Mouse (Mus musculus) hindbrain, embryonic 11.5 days (tissue): ENCODE data around the gene Oaz1. TPM values are rescaled to one million over a fixed set of nuclear protein-coding genes. Genes with fewer than 3 reads are reported as not detected.

ENCODE experiments used
- ATAC-seq: fragments of 200-750 bp; cut with Nextera tagmentation; 2 replicates; pipeline ENCODE4 v1.8.0; 2017; ENCODE audit warnings: mild to moderate bottlenecking, moderate TSS enrichment, moderate library complexity; ENCODE audit not compliant: low FRiP score
- DNase-seq: peaks from one replicate; pipeline ENCODE4 v3.0.0-alpha.2; 2015; ENCODE audit warnings: low spot score
- H3K27ac ChIP-seq: fragments of 300-500 bp; sonication (generic); 2 replicates; pipeline ENCODE4 v1.5.1; 2014; ENCODE audit warnings: mild to moderate bottlenecking, low read depth, low read length
- H3K27me3 ChIP-seq: fragments of 300-500 bp; sonication (generic); 2 replicates; pipeline ENCODE4 v1.6.1; 2014; ENCODE audit warnings: mild to moderate bottlenecking, low read length, moderate library complexity, mixed read lengths; ENCODE audit not compliant: control insufficient read depth, insufficient read depth
- H3K36me3 ChIP-seq: fragments of 300-500 bp; sonication (generic); 2 replicates; pipeline ENCODE4 v1.6.1; 2014; ENCODE audit warnings: mild to moderate bottlenecking, low read length, moderate library complexity, mixed read lengths; ENCODE audit not compliant: control insufficient read depth, insufficient read depth
- H3K4me1 ChIP-seq: fragments of 300-500 bp; sonication (generic); replicated peaks from 2 replicates; pipeline ENCODE4 v1.6.1; 2014; ENCODE audit warnings: low read length, mixed read lengths; ENCODE audit not compliant: control insufficient read depth, insufficient read depth
- H3K4me2 ChIP-seq: fragments of 300-500 bp; sonication (generic); replicated peaks from 2 replicates; pipeline ENCODE4 v1.6.1; 2014; ENCODE audit warnings: mild to moderate bottlenecking, low read depth, low read length
- H3K4me3 ChIP-seq: fragments of 300-500 bp; sonication (generic); 2 replicates; pipeline ENCODE4 v1.5.1; 2014; ENCODE audit warnings: low read depth, low read length
- H3K9ac ChIP-seq: fragments of 300-500 bp; sonication (generic); 2 replicates; pipeline ENCODE4 v1.6.1; 2014; ENCODE audit warnings: low read depth, low read length
- H3K9me3 ChIP-seq: fragments of 300-500 bp; sonication (generic); 2 replicates; pipeline ENCODE4 v1.6.1; 2016; ENCODE audit warnings: low read length; ENCODE audit not compliant: control insufficient read depth
- WGBS: fragments of 180-500 bp; shearing (Covaris S2); extraction: QIAGEN DNeasy Blood & Tissue Kit; methylation state at CpG from one replicate; pipeline ENCODE4 v1.1.7; 2014; 5-methylcytosine and 5-hydroxymethylcytosine counted together
- polyA plus RNA-seq: library from polyadenylated mRNA; unstranded; fragments of >200 nt; fragmentation: Nextera tagmentation; extraction: Ambion mirVana; gene quantifications from 2 replicates; pipeline ENCODE4 v1.2.1, GENCODE M21; 2014

The Oaz1 gene
- polyA plus RNA-seq, 1 experiment from 2014 or later: 1,755 TPM

DNA sequence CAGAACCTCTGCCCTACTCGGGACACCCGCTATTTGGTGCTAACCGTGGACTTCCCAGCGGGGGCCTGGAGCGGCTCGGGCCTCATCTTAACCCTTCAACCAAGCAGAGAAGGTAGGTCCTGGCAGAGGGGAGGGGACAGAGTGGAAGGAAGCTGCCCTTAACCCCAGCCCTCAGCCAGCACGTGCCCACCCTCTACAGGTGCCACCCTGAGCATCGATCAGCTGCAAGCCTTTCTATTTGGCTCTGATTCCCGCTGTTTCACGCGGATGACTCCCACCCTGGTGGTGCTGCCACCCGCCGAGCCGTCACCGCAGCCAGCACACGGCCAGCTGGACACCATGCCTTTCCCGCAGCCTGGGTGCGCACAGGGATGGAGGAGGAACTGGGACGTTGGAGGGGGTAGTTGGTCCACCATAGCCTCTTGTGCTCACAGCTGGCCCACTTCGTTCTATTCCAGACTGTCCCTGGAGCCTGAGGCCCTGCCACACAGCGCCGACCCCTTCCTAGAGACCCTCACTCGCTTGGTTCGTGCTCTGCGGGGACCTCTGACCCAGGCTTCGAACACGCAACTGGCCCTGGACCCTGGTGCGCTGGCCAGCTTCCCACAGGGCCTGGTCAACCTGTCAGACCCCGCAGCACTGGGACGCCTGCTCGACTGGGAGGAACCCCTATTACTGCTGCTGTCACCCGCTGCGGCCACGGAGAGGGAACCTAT lies 20.0 kb upstream of the Oaz1 start:
- Histone ChIP-seq H3K36me3 (peaks cover 14% of the 10 kb centered on the region), H3K4me1 (peaks cover 23% of the 10 kb centered on the region), H3K27me3 (peaks cover 24% of the 10 kb centered on the region), H3K9ac (peak overlapping the region; percentile 64), H3K9me3 (no peaks in the 10 kb centered on the region), H3K27ac (peak overlapping the region; percentile 60; the same call in 1 of the 2 replicates), H3K4me3 (peak overlapping the region; percentile 41), H3K4me2 (peak overlapping the region; percentile 98)
- DNase-seq (no peak), ATAC-seq (no peak)
- 40% methylated on average over 34 of the region's 34 CpGs for WGBS

GRCm38 (mm10) chr10:80807057-80807627 lies 19.3 kb upstream of the Oaz1 start:
- DNase-seq: peak; percentile 81
- peak; percentile 77 for ATAC-seq
- H3K4me2 ChIP-seq: peak overlapping the region; percentile 98
- H3K36me3 ChIP-seq: peaks cover 14% of the 10 kb centered on the region
- H3K27ac ChIP-seq: peak overlapping the region; percentile 60
- H3K9ac ChIP-seq: peak overlapping the region; percentile 64
- no peaks in the 10 kb centered on the region for H3K9me3 ChIP-seq
- H3K4me3 ChIP-seq: peak overlapping the region; percentile 41
- WGBS: 2% methylated on average over 52 of the region's 58 CpGs
- peaks cover 24% of the 10 kb centered on the region for H3K27me3 ChIP-seq
- H3K4me1 ChIP-seq: peaks cover 23% of the 10 kb centered on the region

- peaks cover 23% of the 10 kb centered on the region for H3K4me1 ChIP-seq
- peak overlapping the region; percentile 5; the same call in 1 of the 2 replicates for H3K9ac ChIP-seq
- no peak overlapping the region for H3K27ac ChIP-seq
- peaks cover 8% of the 10 kb centered on the region for H3K36me3 ChIP-seq
- peaks cover 24% of the 10 kb centered on the region for H3K27me3 ChIP-seq
- DNase-seq (peak; percentile 47), ATAC-seq (no peak)
- 17% methylated on average over 40 of the region's 40 CpGs for WGBS
- H3K4me3 ChIP-seq: peak overlapping the region; percentile 6; the same call in 1 of the 2 replicates
- H3K4me2 ChIP-seq: peak overlapping the region; percentile 29
- H3K9me3 ChIP-seq: no peaks in the 10 kb centered on the region
Observed at GRCm38 (mm10) chr10:80808099-80808984, 18.1 kb upstream of the Oaz1 start.

- Histone ChIP-seq H3K4me2 (peak overlapping the region; percentile 29), H3K4me1 (peaks cover 23% of the 10 kb centered on the region), H3K9ac (no peak overlapping the region; the same call in 1 of the 2 replicates), H3K27ac (no peak overlapping the region), H3K9me3 (no peaks in the 10 kb centered on the region), H3K4me3 (peak overlapping the region; percentile 6; the same call in 1 of the 2 replicates), H3K27me3 (peaks cover 24% of the 10 kb centered on the region), H3K36me3 (0 out of 2 replicates have a peak, but pooled peaks cover 2% of the 10 kb centered on the region)
- WGBS: 7% methylated on average over 18 of the region's 18 CpGs
- DNase-seq (peak; percentile 51), ATAC-seq (no peak)
Observed at GRCm38 (mm10) chr10:80808985-80809632, 17.3 kb upstream of the Oaz1 start.

DNA sequence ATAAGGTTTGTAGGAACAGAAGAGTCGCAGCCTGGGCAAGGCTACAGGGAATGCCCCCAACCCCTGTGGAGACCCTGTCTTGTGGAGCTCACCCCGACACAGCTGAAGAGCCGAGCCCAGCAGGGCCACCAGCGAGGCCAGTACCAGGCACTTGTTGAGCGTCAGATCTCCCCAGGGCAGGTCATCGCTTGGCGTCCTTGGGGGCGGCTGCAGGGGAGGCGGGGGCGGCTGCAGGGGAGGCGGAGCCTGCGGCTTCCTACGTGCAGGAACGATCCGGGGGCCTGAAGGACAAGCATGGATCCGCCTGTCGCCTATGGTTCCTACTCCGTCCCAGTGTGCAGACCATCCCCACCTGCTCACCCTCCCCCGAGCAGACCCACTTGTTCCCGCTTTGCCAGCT lies 16.4 kb upstream of the Oaz1 start:
- Histone ChIP-seq H3K9ac (no peak overlapping the region), H3K36me3 (no peaks in the 10 kb centered on the region), H3K27me3 (peaks cover 24% of the 10 kb centered on the region), H3K4me2 (no peak overlapping the region), H3K4me1 (peaks cover 23% of the 10 kb centered on the region), H3K9me3 (no peaks in the 10 kb centered on the region), H3K27ac (no peak overlapping the region), H3K4me3 (no peak overlapping the region)
- ATAC-seq (no peak), DNase-seq (no peak)
- WGBS: 4% methylated on average over 19 of the region's 20 CpGs

DNA sequence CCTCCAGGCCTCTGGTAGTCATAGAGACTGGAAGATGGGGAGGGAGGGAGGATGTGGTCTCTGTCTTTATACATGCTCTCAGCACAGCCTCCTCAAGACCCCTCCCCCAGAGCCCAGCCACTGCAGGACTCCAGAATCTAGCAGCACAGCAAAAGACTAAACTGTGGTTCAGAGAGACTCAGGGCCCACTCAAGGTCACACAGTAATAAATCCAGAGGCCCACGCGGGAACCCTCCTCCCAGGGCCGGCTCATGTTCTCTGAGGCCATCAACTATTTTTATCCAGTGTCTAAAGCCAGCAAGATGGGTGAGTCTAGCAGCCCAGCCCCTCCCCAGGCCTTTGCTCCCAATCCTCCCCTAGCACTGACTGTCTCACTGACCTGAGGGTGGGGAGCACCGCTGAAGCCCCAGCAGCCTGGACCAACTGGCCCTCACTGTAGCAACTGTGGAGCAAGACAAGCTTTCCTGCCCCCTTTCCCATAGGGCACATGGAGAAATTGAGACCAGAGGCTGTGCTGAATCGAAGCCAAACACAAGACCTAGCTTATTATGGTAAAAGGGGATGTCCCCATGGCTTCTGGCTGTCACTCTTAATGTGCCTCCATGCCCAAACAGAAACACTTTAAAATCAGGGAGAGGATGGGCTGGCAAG lies 13.9 kb upstream of the Oaz1 start:
- Histone ChIP-seq H3K4me3 (no peak overlapping the region), H3K27me3 (peaks cover 19% of the 10 kb centered on the region)
- ATAC-seq: no peak

DNA sequence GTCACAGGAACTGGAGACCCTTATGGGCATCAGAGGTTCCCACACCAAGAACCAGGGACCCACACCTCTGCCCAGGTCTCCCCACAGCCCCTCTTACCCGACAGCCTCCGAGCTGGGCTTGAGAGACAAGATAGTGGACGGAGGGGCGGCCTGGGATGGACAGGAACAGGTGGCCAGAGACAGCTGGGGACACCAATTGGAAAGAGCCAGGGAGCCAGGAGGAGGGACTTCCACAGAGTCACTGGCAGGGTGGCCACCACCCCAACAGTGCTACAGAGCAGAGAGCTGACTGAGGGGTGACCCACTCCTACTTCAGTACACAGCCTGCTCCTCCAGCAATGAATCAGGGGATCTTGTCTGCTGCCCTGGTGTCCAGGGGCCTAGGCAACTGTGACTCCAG lies 13.1 kb upstream of the Oaz1 start, which contains the start of gene Jsrp1:
TSS of gene Jsrp1 (minus strand) at position 133 of the 400 bp plus-strand sequence.
- Histone ChIP-seq H3K4me1 (peaks cover 12% of the 10 kb centered on the region), H3K9ac (no peak within 1 kb of the TSS), H3K27ac (no peak within 1 kb of the TSS), H3K4me2 (no peak within 1 kb of the TSS), H3K9me3 (no peaks in the 10 kb centered on the region), H3K4me3 (no peak within 1 kb of the TSS; the same call in 1 of the 2 replicates), H3K27me3 (peaks cover 16% of the 10 kb centered on the region), H3K36me3 (no peaks in the 10 kb centered on the region)
- 53% methylated on average over 4 of the region's 4 CpGs for WGBS
- ATAC-seq (no peak), DNase-seq (no peak)

More for the DNA sequence above, 13.9 kb upstream of the Oaz1 start:
- Histone ChIP-seq H3K4me1 (peaks cover 12% of the 10 kb centered on the region), H3K36me3 (no peaks in the 10 kb centered on the region), H3K4me2 (no peak overlapping the region), H3K27ac (no peak overlapping the region), H3K9me3 (no peaks in the 10 kb centered on the region), H3K9ac (no peak overlapping the region)
- DNase-seq: no peak
- WGBS: 59% methylated on average over 5 of the region's 5 CpGs

DNA sequence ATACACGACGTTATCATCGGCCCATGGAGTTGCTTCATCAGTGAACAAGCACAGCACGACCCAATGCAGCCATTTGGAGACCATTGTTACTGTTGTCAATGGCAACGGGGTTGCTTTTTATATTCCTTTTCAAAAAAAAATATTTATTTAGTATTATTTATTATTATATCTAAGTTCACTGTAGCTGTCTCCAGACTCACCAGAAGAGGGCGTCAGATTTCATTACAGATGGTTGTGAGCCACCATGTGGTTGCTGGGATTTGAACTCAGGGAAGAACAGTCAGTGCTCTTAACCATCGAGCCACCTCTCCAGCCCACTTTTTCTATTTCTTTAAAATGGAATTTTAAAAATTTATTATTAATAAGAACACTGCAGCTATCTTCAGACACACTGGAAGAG lies 11.7 kb upstream of the Oaz1 start:
- Histone ChIP-seq H3K9ac (no peak overlapping the region), H3K4me2 (no peak overlapping the region), H3K4me1 (peaks cover 5% of the 10 kb centered on the region; the same call in 1 of the 2 replicates), H3K36me3 (no peaks in the 10 kb centered on the region), H3K9me3 (no peaks in the 10 kb centered on the region), H3K27me3 (peaks cover 7% of the 10 kb centered on the region), H3K27ac (no peak overlapping the region), H3K4me3 (no peak overlapping the region)
- 72% methylated on average over 7 of the region's 7 CpGs for WGBS
- DNase-seq (no peak), ATAC-seq (no peak)
